Mouse (Mus musculus) hematopoietic stem cell, adult 5-6 weeks (primary cell): ENCODE data around the gene Klf13. TPM values are rescaled to one million over a fixed set of nuclear protein-coding genes. Genes with fewer than 3 reads are reported as not detected.

Experiments
- ATAC-seq, 2 experiments: fragments of 125-278 bp in 1 of 2; replicated peaks in 1 of 2; 2 replicates each; pipeline ENCODE4 v1.8.0; 2016 to 2017; ENCODE audit warnings: inconsistent platforms in 2 of 2, mild to moderate bottlenecking in 2 of 2, moderate number of reproducible peaks in 2 of 2, low read depth in 1 of 2, moderate TSS enrichment in 1 of 2; ENCODE audit not compliant: low FRiP score in 2 of 2, poor library complexity in 2 of 2, severe bottlenecking in 2 of 2, insufficient read depth in 1 of 2, low TSS enrichment in 1 of 2
- total RNA-seq: library from RNA; stranded (forward); fragments of 172-1452, 232-1000 nt; gene quantifications from 2 replicates; pipeline ENCODE4 v1.2.3, GENCODE M21; 2017

The Klf13 gene
- total RNA-seq, 1 experiment from 2014 or later: 16.7 TPM

- no peak for ATAC-seq
Measured at GRCm38 (mm10) chr7:63877610-63878009, 61.1 kb downstream of the Klf13 start.

GRCm38 (mm10) chr7:63876640-63877039 lies 62.1 kb downstream of the Klf13 start:
- ATAC-seq: peak in 1 of 2 experiments; percentile 40; a peak in 1 of 4 replicates

- no peak for ATAC-seq
Measured at GRCm38 (mm10) chr7:63875686-63876085, 63.0 kb downstream of the Klf13 start.

GRCm38 (mm10) chr7:63873880-63874279 lies 64.8 kb downstream of the Klf13 start:
- ATAC-seq: no peak

- no peak for ATAC-seq
Measured at GRCm38 (mm10) chr7:63871698-63872097, 67.0 kb downstream of the Klf13 start.

GRCm38 (mm10) chr7:63868356-63868918 lies 70.3 kb downstream of the Klf13 start:
- ATAC-seq: no peak

GRCm38 (mm10) chr7:63865911-63866310 lies 72.8 kb downstream of the Klf13 start:
- ATAC-seq: no peak

- ATAC-seq: no peak
Measured at GRCm38 (mm10) chr7:63863046-63863445, 75.7 kb downstream of the Klf13 start.

GRCm38 (mm10) chr7:63861123-63861522 lies 77.6 kb downstream of the Klf13 start:
- no peak for ATAC-seq

- ATAC-seq: peak; percentile 82 to 90
Measured at GRCm38 (mm10) chr7:63858571-63859152, 80.1 kb downstream of the Klf13 start.

- ATAC-seq: no peak
Measured at GRCm38 (mm10) chr7:63857771-63858417, 80.8 kb downstream of the Klf13 start.

- ATAC-seq: peak; percentile 63 to 68
Measured at GRCm38 (mm10) chr7:63855283-63855682, 83.4 kb downstream of the Klf13 start.

GRCm38 (mm10) chr7:63851841-63852533 lies 86.7 kb downstream of the Klf13 start:
- no peak for ATAC-seq

Other genes with a start within 250 kb of the Klf13 start
- not detected in 2 replicates for gene E030018B13Rik, start 22.1 kb downstream of the Klf13 start, total RNA-seq
- gene Trpm1, start 214.9 kb upstream of the Klf13 start, total RNA-seq: not detected in 2 replicates